Mouse (Mus musculus) heart, adult 11 months (tissue): ENCODE data around the gene Elovl1.

Source experiments
- DNase-seq: peaks from one replicate; pipeline ENCODE4 v3.0.0; 2022

Elovl1 gene

GRCm38 (mm10) chr4:118429215-118429895, 1.5 kb downstream of the Elovl1 start:
- DNase-seq, result peak; percentile 94

- no peak for DNase-seq
These were observed 4.4 kb downstream of the Elovl1 start for GRCm38 (mm10) chr4:118432332-118432731.

- DNase-seq, result peak; percentile 100
These were observed 9.1 kb downstream of the Elovl1 start, which contains the start of gene Cdc20 for GRCm38 (mm10) chr4:118436820-118437603. Gene Cdc20 (minus strand): TSS chr4:118437352.

GRCm38 (mm10) chr4:118437829-118438253, 9.9 kb downstream of the Elovl1 start:
- DNase-seq, result peak; percentile 93

- no peak for DNase-seq
These were observed 17.2 kb downstream of the Elovl1 start for GRCm38 (mm10) chr4:118445088-118445487.

- DNase-seq, result peak; percentile 98
These were observed 18.0 kb downstream of the Elovl1 start for GRCm38 (mm10) chr4:118445781-118446414.

GRCm38 (mm10) chr4:118446415-118447153, 18.7 kb downstream of the Elovl1 start:
- DNase-seq, result no peak

GRCm38 (mm10) chr4:118457345-118457975, 29.6 kb downstream of the Elovl1 start, which contains the start of gene Mpl:
Gene Mpl (minus strand): TSS chr4:118457513.
- DNase-seq, result peak; percentile 64

GRCm38 (mm10) chr4:118464956-118465355, 37.1 kb downstream of the Elovl1 start:
- DNase-seq, result no peak

GRCm38 (mm10) chr4:118465697-118466163, 37.8 kb downstream of the Elovl1 start:
- peak; percentile 95 for DNase-seq

GRCm38 (mm10) chr4:118471281-118471680, 43.4 kb downstream of the Elovl1 start:
- no peak for DNase-seq

GRCm38 (mm10) chr4:118472687-118473086, 44.8 kb downstream of the Elovl1 start:
- no peak for DNase-seq

GRCm38 (mm10) chr4:118476773-118477530, 49.1 kb downstream of the Elovl1 start:
- no peak for DNase-seq
